Mouse (Mus musculus): ENCODE data around the gene Cdkn3.
"Not testable (repeated sequence)": the region's sequence is repeated elsewhere in the genome, so short reads cannot be mapped to it uniquely, and the experiment has no call there.

Cdkn3 gene

GRCm38 (mm10) chr14:46760355-46761029 lies at the start of gene Cdkn3:
Cdkn3 (plus strand) TSS chr14:46760541.
- peak; percentile 93 for DNase-seq (ENCODE audit: low spot score)

GRCm38 (mm10) chr14:46718483-46718922 lies 41.8 kb upstream of the Cdkn3 start:
- DNase-seq (ENCODE audit: low spot score): peak; percentile 75

- DNase-seq (ENCODE audit: low spot score): peak; percentile 70
These were observed 38.3 kb upstream of the Cdkn3 start for GRCm38 (mm10) chr14:46722031-46722430.

GRCm38 (mm10) chr14:46723828-46724227 lies 36.5 kb upstream of the Cdkn3 start:
- peak; percentile 60 for DNase-seq (ENCODE audit: low spot score)

- no peak for DNase-seq (ENCODE audit: low spot score)
These were observed 35.4 kb upstream of the Cdkn3 start for GRCm38 (mm10) chr14:46724941-46725340.

GRCm38 (mm10) chr14:46725743-46726142 lies 34.6 kb upstream of the Cdkn3 start:
- no peak for DNase-seq (ENCODE audit: low spot score)

- no peak for DNase-seq (ENCODE audit: low spot score)
These were observed 26.1 kb upstream of the Cdkn3 start for GRCm38 (mm10) chr14:46734262-46734661.

- no peak for DNase-seq (ENCODE audit: low spot score)
These were observed 25.4 kb upstream of the Cdkn3 start for GRCm38 (mm10) chr14:46734761-46735455.

- DNase-seq (ENCODE audit: low spot score): no peak
These were observed 24.0 kb upstream of the Cdkn3 start for GRCm38 (mm10) chr14:46736366-46736765.

- DNase-seq (ENCODE audit: low spot score): not testable (repeated sequence)
These were observed 23.0 kb upstream of the Cdkn3 start for GRCm38 (mm10) chr14:46737346-46737745.

GRCm38 (mm10) chr14:46742674-46743073 lies 17.7 kb upstream of the Cdkn3 start:
- DNase-seq (ENCODE audit: low spot score): no peak

GRCm38 (mm10) chr14:46745413-46745812 lies 14.9 kb upstream of the Cdkn3 start:
- DNase-seq (ENCODE audit: low spot score): no peak

GRCm38 (mm10) chr14:46754371-46754770 lies 6.0 kb upstream of the Cdkn3 start:
- DNase-seq (ENCODE audit: low spot score): not testable (repeated sequence)

- no peak for DNase-seq (ENCODE audit: low spot score)
These were observed 4.5 kb upstream of the Cdkn3 start for GRCm38 (mm10) chr14:46755851-46756250.

- DNase-seq (ENCODE audit: low spot score): no peak
These were observed 2.6 kb upstream of the Cdkn3 start for GRCm38 (mm10) chr14:46757736-46758135.

- no peak for DNase-seq (ENCODE audit: low spot score)
These were observed 379 bp upstream of the Cdkn3 start for GRCm38 (mm10) chr14:46759970-46760354.

- DNase-seq (ENCODE audit: low spot score): peak; percentile 14
These were observed 845 bp downstream of the Cdkn3 start for GRCm38 (mm10) chr14:46761186-46761585.

- no peak for DNase-seq (ENCODE audit: low spot score)
These were observed 6.8 kb downstream of the Cdkn3 start for GRCm38 (mm10) chr14:46767116-46767515.

GRCm38 (mm10) chr14:46770036-46770435 lies 9.7 kb downstream of the Cdkn3 start:
- no peak for DNase-seq (ENCODE audit: low spot score)

GRCm38 (mm10) chr14:46778756-46779155 lies 18.4 kb downstream of the Cdkn3 start:
- DNase-seq (ENCODE audit: low spot score): no peak

- DNase-seq (ENCODE audit: low spot score): no peak
These were observed 18.9 kb downstream of the Cdkn3 start for GRCm38 (mm10) chr14:46779217-46779616.

- no peak for DNase-seq (ENCODE audit: low spot score)
These were observed 20.7 kb downstream of the Cdkn3 start for GRCm38 (mm10) chr14:46781086-46781485.

GRCm38 (mm10) chr14:46782187-46782828 lies 22.0 kb downstream of the Cdkn3 start:
- DNase-seq (ENCODE audit: low spot score): no peak
